Mouse (Mus musculus) midbrain, embryonic 16.5 days (tissue): ENCODE measurements around the gene Olfr549. TPM values are rescaled to one million over a fixed set of nuclear protein-coding genes. Genes with fewer than 3 reads are reported as not detected.

Experiments used
- ATAC-seq: fragments of 200-750 bp; cut with Nextera tagmentation; 2 replicates; pipeline ENCODE4 v1.8.0; 2017; ENCODE audit warnings: moderate TSS enrichment
- H3K27ac ChIP-seq: fragments of 300-500 bp; sonication (generic); 2 replicates; pipeline ENCODE4 v1.5.1; 2014; ENCODE audit warnings: mild to moderate bottlenecking, low read length, mixed read lengths
- H3K27me3 ChIP-seq: fragments of 300-500 bp; sonication (generic); 2 replicates; pipeline ENCODE4 v1.6.1; 2014; ENCODE audit warnings: low read depth, low read length, mixed read lengths; ENCODE audit not compliant: control insufficient read depth, insufficient read depth
- H3K36me3 ChIP-seq: fragments of 300-500 bp; sonication (generic); 2 replicates; pipeline ENCODE4 v1.6.1; 2014; ENCODE audit warnings: mild to moderate bottlenecking, low read length, moderate library complexity, mixed read lengths; ENCODE audit not compliant: control insufficient read depth, insufficient read depth
- H3K4me1 ChIP-seq: fragments of 300-500 bp; sonication (generic); 2 replicates; pipeline ENCODE4 v1.6.1; 2014; ENCODE audit warnings: mild to moderate bottlenecking, low read length, mixed read lengths; ENCODE audit not compliant: control insufficient read depth, insufficient read depth
- H3K4me2 ChIP-seq: fragments of 300-500 bp; sonication (generic); 2 replicates; pipeline ENCODE4 v1.6.1; 2014; ENCODE audit warnings: mild to moderate bottlenecking, low read length, mixed read lengths
- H3K4me3 ChIP-seq: fragments of 300-500 bp; sonication (generic); 2 replicates; pipeline ENCODE4 v1.5.1; 2014; ENCODE audit warnings: low read depth, mild to moderate bottlenecking, low read length, moderate library complexity, mixed read lengths
- H3K9ac ChIP-seq: fragments of 300-500 bp; sonication (generic); 2 replicates; pipeline ENCODE4 v1.6.1; 2014; ENCODE audit warnings: low read depth, low read length, mixed read lengths
- H3K9me3 ChIP-seq: fragments of 300-500 bp; sonication (generic); replicated peaks from 2 replicates; pipeline ENCODE4 v1.6.1; 2014; ENCODE audit warnings: mild to moderate bottlenecking, low read length, mixed read lengths; ENCODE audit not compliant: control insufficient read depth, poor library complexity, severe bottlenecking
- WGBS: fragments of 180-500 bp; shearing (Covaris S2); extraction: QIAGEN DNeasy Blood & Tissue Kit; methylation state at CpG from one replicate; pipeline ENCODE4 v1.1.7; 2014; 5-methylcytosine and 5-hydroxymethylcytosine counted together
- polyA plus RNA-seq: library from polyadenylated mRNA; unstranded; fragments of >200 nt; fragmentation: Nextera tagmentation; extraction: Ambion mirVana; gene quantifications from 2 replicates; pipeline ENCODE4 v1.2.1, GENCODE M21; 2015

Olfr549 gene
- polyA plus RNA-seq, 1 experiment from 2014 or later: not detected

DNA sequence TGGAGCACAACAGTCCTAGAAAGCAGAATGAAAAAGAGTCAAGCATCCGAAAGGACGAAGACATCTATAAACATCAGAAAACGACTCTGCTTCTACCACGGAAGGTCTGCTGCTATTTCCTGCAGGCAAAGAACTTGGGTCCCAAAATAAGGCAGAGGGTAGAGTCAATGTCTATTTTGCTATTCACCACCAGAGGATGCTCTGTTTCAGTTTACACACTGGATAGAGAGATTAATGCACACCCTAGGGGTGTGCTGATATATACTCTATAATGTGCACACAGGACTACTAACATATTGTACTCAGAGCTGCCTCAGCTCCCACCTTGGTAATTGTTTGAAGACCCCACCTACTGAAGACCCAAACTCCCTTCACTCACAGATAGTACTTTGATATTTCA, 16.5 kb downstream of the Olfr549 start:
- ATAC-seq: no peak
- WGBS: 89% methylated on average over 4 of the region's 4 CpGs

GRCm38 (mm10) chr7:102571142-102571541, 21.5 kb downstream of the Olfr549 start, which contains the start of gene Olfr550:
Gene Olfr550, plus strand, starts transcription at chr7:102571442.
- H3K4me2 ChIP-seq: no peak within 1 kb of the TSS
- no peak within 1 kb of the TSS for H3K27ac ChIP-seq
- no peak for ATAC-seq
- H3K9me3 ChIP-seq: no peaks in the 10 kb centered on the region
- no peaks in the 10 kb centered on the region for H3K27me3 ChIP-seq
- no peak within 1 kb of the TSS for H3K9ac ChIP-seq
- H3K4me3 ChIP-seq: no peak within 1 kb of the TSS
- H3K4me1 ChIP-seq: peaks cover 6% of the 10 kb centered on the region; the same call in 1 of the 2 replicates
- H3K36me3 ChIP-seq: no peaks in the 10 kb centered on the region
- WGBS: 97% methylated on average over 8 of the region's 8 CpGs

More for the DNA sequence above, 16.5 kb downstream of the Olfr549 start:
- no peak overlapping the region for H3K4me3 ChIP-seq
- H3K9ac ChIP-seq: no peak overlapping the region
- H3K27ac ChIP-seq: no peak overlapping the region
- H3K4me2 ChIP-seq: no peak overlapping the region
- H3K4me1 ChIP-seq: no peaks in the 10 kb centered on the region
- no peaks in the 10 kb centered on the region for H3K27me3 ChIP-seq
- no peaks in the 10 kb centered on the region for H3K36me3 ChIP-seq
- H3K9me3 ChIP-seq: no peaks in the 10 kb centered on the region

- no peaks in the 10 kb centered on the region for H3K9me3 ChIP-seq
- no peak overlapping the region for H3K4me2 ChIP-seq
- H3K4me1 ChIP-seq: peaks cover 6% of the 10 kb centered on the region; the same call in 1 of the 2 replicates
- H3K4me3 ChIP-seq: no peak overlapping the region
- peak; percentile 82 for ATAC-seq
- H3K27me3 ChIP-seq: no peaks in the 10 kb centered on the region
- no peak overlapping the region; the same call in 1 of the 2 replicates for H3K27ac ChIP-seq
- no peak overlapping the region for H3K9ac ChIP-seq
- H3K36me3 ChIP-seq: no peaks in the 10 kb centered on the region
- WGBS: 32% methylated on average over 3 of the region's 3 CpGs
Measured at GRCm38 (mm10) chr7:102573174-102573830, 23.6 kb downstream of the Olfr549 start.

DNA sequence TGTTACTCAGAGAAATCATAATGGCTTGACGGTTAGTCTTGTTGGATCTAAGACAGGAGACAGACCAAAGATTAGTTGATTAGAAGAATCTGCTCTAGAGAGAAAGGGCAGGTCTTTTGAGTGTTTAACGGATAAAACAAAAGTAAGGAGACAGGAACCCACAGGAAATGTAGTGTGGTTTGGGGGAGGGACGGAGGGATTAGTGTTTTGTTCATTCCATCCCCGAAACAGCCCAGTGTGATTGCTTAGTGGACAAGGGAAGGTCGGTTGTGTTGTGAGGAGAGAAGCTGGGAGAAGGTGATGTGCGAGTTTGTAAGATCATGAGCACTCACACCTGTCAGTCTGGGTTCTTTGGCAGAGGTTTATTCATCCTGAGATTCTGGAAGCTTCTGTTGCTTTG, 26.3 kb downstream of the Olfr549 start:
- ATAC-seq: no peak
- Histone ChIP-seq H3K27ac (no peak overlapping the region), H3K36me3 (no peaks in the 10 kb centered on the region), H3K4me3 (no peak overlapping the region), H3K9me3 (no peaks in the 10 kb centered on the region), H3K9ac (no peak overlapping the region), H3K4me2 (no peak overlapping the region), H3K4me1 (peaks cover 6% of the 10 kb centered on the region; the same call in 1 of the 2 replicates), H3K27me3 (no peaks in the 10 kb centered on the region)
- WGBS: 58% methylated on average over 6 of the region's 6 CpGs

DNA sequence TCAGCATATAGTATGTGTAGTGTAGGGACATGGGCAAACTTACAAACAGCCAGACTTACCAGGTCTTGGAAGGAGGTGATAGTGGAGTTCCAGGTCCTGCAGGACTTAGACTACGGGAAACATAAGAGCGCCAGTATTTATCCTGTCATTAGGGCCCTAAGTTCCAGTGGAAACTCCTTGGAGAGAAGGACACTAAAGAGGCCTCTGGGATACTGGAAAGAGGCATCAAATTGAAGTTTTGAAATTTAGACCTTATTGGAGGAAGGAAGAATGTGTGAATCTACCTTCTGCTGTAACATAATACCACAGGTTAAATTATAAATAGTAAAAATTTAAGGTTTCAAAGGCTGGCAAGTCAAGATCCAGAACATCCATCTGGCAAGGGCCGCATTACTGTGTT, 42.1 kb downstream of the Olfr549 start, which contains the start of gene Olfr551:
Gene Olfr551, minus strand, starts transcription at position 101 of the 400 bp plus-strand sequence.
- Histone ChIP-seq H3K4me3 (no peak within 1 kb of the TSS), H3K4me2 (no peak within 1 kb of the TSS), H3K4me1 (no peaks in the 10 kb centered on the region), H3K9ac (no peak within 1 kb of the TSS), H3K9me3 (no peaks in the 10 kb centered on the region), H3K36me3 (no peaks in the 10 kb centered on the region), H3K27me3 (no peaks in the 10 kb centered on the region), H3K27ac (no peak within 1 kb of the TSS)
- WGBS: 98% methylated on average over 3 of the region's 3 CpGs
- ATAC-seq: no peak

GRCm38 (mm10) chr7:102597378-102598031, 47.8 kb downstream of the Olfr549 start, which contains the start of gene Olfr552:
Gene Olfr552, plus strand, starts transcription at chr7:102597770.
- no peaks in the 10 kb centered on the region for H3K36me3 ChIP-seq
- H3K4me2 ChIP-seq: no peak within 1 kb of the TSS
- H3K9ac ChIP-seq: no peak within 1 kb of the TSS
- no peaks in the 10 kb centered on the region for H3K4me1 ChIP-seq
- no peak within 1 kb of the TSS for H3K27ac ChIP-seq
- no peak for ATAC-seq
- no peak within 1 kb of the TSS for H3K4me3 ChIP-seq
- 93% methylated on average over 1 of the region's 1 CpGs for WGBS
- H3K9me3 ChIP-seq: no peaks in the 10 kb centered on the region
- no peaks in the 10 kb centered on the region for H3K27me3 ChIP-seq

Other genes starting within 250 kb of the Olfr549 start
- 38.5 and 42.8 TPM in 2 replicates for gene Rrm1, start 108.2 kb upstream of the Olfr549 start, polyA plus RNA-seq
- 0.47 and 0.59 TPM in 2 replicates for gene Olfr543, start 68.2 kb upstream of the Olfr549 start, polyA plus RNA-seq
- 0.19 and 0.25 TPM in 2 replicates for gene Olfr544, start 61.6 kb upstream of the Olfr549 start, polyA plus RNA-seq
- gene Olfr545, start 50.3 kb upstream of the Olfr549 start, polyA plus RNA-seq: 0.23 and 0.25 TPM in 2 replicates
- not detected in 2 replicates for gene Olfr547, start 15.1 kb upstream of the Olfr549 start, polyA plus RNA-seq
- not detected in 2 replicates for gene Olfr548-ps1, start 9.0 kb upstream of the Olfr549 start, polyA plus RNA-seq
- gene Trim21, start 15.6 kb downstream of the Olfr549 start, polyA plus RNA-seq: not detected in 2 replicates
- not detected in 2 replicates for gene Olfr550, start 21.6 kb downstream of the Olfr549 start, polyA plus RNA-seq
- gene Olfr551, start 42.0 kb downstream of the Olfr549 start, polyA plus RNA-seq: not detected in 2 replicates
- gene Olfr552, start 47.9 kb downstream of the Olfr549 start, polyA plus RNA-seq: not detected in 2 replicates
- not detected in 2 replicates for gene Olfr553, start 68.3 kb downstream of the Olfr549 start, polyA plus RNA-seq
- gene Olfr554, start 88.6 kb downstream of the Olfr549 start, polyA plus RNA-seq: not detected in 2 replicates
- gene Olfr555, start 109.0 kb downstream of the Olfr549 start, polyA plus RNA-seq: not detected in 2 replicates
- gene Olfr556, start 115.0 kb downstream of the Olfr549 start, polyA plus RNA-seq: not detected in 2 replicates
- gene Trim68, start 137.5 kb downstream of the Olfr549 start, polyA plus RNA-seq: 6.4 and 7.3 TPM in 2 replicates
- gene Olfr557, start 146.0 kb downstream of the Olfr549 start, polyA plus RNA-seq: not detected in 2 replicates
- gene Olfr558, start 152.3 kb downstream of the Olfr549 start, polyA plus RNA-seq: not detected in 2 replicates
- not detected in 2 replicates for gene Olfr33, start 169.2 kb downstream of the Olfr549 start, polyA plus RNA-seq
- gene Olfr559, start 177.6 kb downstream of the Olfr549 start, polyA plus RNA-seq: not detected in 2 replicates
- gene Olfr560, start 209.5 kb downstream of the Olfr549 start, polyA plus RNA-seq: not detected in 2 replicates
- 0.16 TPM in 1 of 2 replicates, not detected in the other for gene Olfr78, start 209.6 kb downstream of the Olfr549 start, polyA plus RNA-seq
- not detected in 2 replicates for gene Olfr561, start 221.4 kb downstream of the Olfr549 start, polyA plus RNA-seq